Mouse (Mus musculus) cerebellum, adult 2 months (tissue): ENCODE measurements around the gene Unc5c.

ENCODE experiments used
- CTCF ChIP-seq: fragments of 200-500 bp; IDR thresholded peaks from 2 replicates; pipeline ENCODE4 v1.5.1; 2011; ENCODE audit warnings: low read depth, mild to moderate bottlenecking, control low read depth, low read length, moderate library complexity, borderline replicate concordance; ENCODE audit not compliant: insufficient read depth
- POLR2A ChIP-seq: fragments of 200-500 bp; IDR thresholded peaks from 2 replicates; pipeline ENCODE4 v1.6.1; 2011; ENCODE audit warnings: low read length, control low read depth, borderline replicate concordance; ENCODE audit not compliant: insufficient read depth

- no peak for TF ChIP-seq POLR2A
- TF ChIP-seq CTCF = no peak
Measured at GRCm38 (mm10) chr3:141457475-141457874, 7.5 kb upstream of the Unc5c start.
